Mouse (Mus musculus) thymus, postnatal 14 days (tissue): ENCODE data around the gene Grrp1.

Experiments
- DNase-seq: peaks from one replicate; pipeline ENCODE4 v3.0.0; 2021

Grrp1 gene

GRCm38 (mm10) chr4:134238686-134239085 is 15.2 kb downstream of the Grrp1 start:
- DNase-seq: no peak

- DNase-seq: no peak
Measured at GRCm38 (mm10) chr4:134238279-134238651, 15.6 kb downstream of the Grrp1 start, which contains the start of gene Cnksr1. Gene Cnksr1 (minus strand): TSS chr4:134238399.

GRCm38 (mm10) chr4:134237582-134238278 is 16.2 kb downstream of the Grrp1 start:
- DNase-seq: no peak

GRCm38 (mm10) chr4:134234876-134235275 is 19.0 kb downstream of the Grrp1 start:
- no peak for DNase-seq

GRCm38 (mm10) chr4:134230431-134230830 is 23.5 kb downstream of the Grrp1 start:
- DNase-seq: no peak

- no peak for DNase-seq
Measured at GRCm38 (mm10) chr4:134227194-134227593, 26.7 kb downstream of the Grrp1 start, which contains the start of gene Catsper4. Gene Catsper4 (minus strand): TSS chr4:134227383.

- DNase-seq: no peak
Measured at GRCm38 (mm10) chr4:134222793-134223600, 30.9 kb downstream of the Grrp1 start.

GRCm38 (mm10) chr4:134206488-134207053 is 47.3 kb downstream of the Grrp1 start:
- no peak for DNase-seq

GRCm38 (mm10) chr4:134203340-134203896 is 50.5 kb downstream of the Grrp1 start:
- no peak for DNase-seq

- no peak for DNase-seq
Measured at GRCm38 (mm10) chr4:134202904-134203303, 51.0 kb downstream of the Grrp1 start, which contains the start of gene Gm7534. Gene Gm7534 (minus strand): TSS chr4:134203004.
